Mouse (Mus musculus): ENCODE measurements at regions not wholly inside any gene's neighbourhood (a gene's known extent, or its start where the extent isn't known, plus 50 kb on each side); places are given as distances from the start of the nearest gene placed in this dataset.
A peak's percentile ranks its signal among the peaks of the same experiment; 100 is the strongest.

GRCm38 (mm10) chr10:99441014-99441413 lies 178.0 kb downstream of the Dusp6 start (continued):
- TF ChIP-seq ETS1 (IDR thresholded peaks at IDR 0.05; ENCODE audit: low read depth, low read length) (peak; percentile 81), TBP (IDR thresholded peaks at IDR 0.05; ENCODE audit: low read depth, low read length) (no peak), POLR2AphosphoS2 (IDR thresholded peaks at IDR 0.05; ENCODE audit: low read length) (no peak), SIN3A (IDR thresholded peaks at IDR 0.05; ENCODE audit: low read length) (peak; percentile 28; the same call in 1 of the 2 replicates), HCFC1 (IDR thresholded peaks at IDR 0.05; ENCODE audit: low read depth, low read length) (no peak), GABPA (IDR thresholded peaks at IDR 0.05; ENCODE audit: low read depth, low read length) (no peak), ZMIZ1 (IDR thresholded peaks at IDR 0.05; ENCODE audit: low read depth, low read length) (no peak), USF1 (IDR thresholded peaks at IDR 0.05; ENCODE audit: low read depth, low read length) (no peak), NELFE (IDR thresholded peaks at IDR 0.05; ENCODE audit: low read depth, low read length) (no peak)

GRCm38 (mm10) chr10:99441931-99442330 lies 178.9 kb downstream of the Dusp6 start:
- Histone ChIP-seq H3K9me3 (replicated peaks; ENCODE audit: insufficient read depth, low read length) (no peaks in the 10 kb centered on the region), H3K4me1 (ENCODE audit: control insufficient read depth in 1 of 2, insufficient read depth in 2 of 2, low read length in 2 of 2) (peaks cover 0 to 5% of the 10 kb centered on the region in 2 experiments; a peak in 1 of 4 replicates), H3K36me3 (ENCODE audit: control insufficient read depth in 1 of 2, insufficient read depth in 2 of 2, low read length in 2 of 2) (peaks cover 0 to 3% of the 10 kb centered on the region in 2 experiments; a peak in 1 of 4 replicates), H3K27me3 (ENCODE audit: control insufficient read depth in 1 of 2, insufficient read depth in 2 of 2, low read length in 2 of 2) (no peaks in the 10 kb centered on the region), H3K4me3 (ENCODE audit: control insufficient read depth in 1 of 2, insufficient read depth in 1 of 2, low read depth in 2 of 2, low read length in 2 of 2) (no peak overlapping the region), H3K9ac (ENCODE audit: control insufficient read depth, low read depth, low read length, poor library complexity, severe bottlenecking) (no peak overlapping the region), H3K27ac (ENCODE audit: control insufficient read depth, low read depth, low read length) (no peak overlapping the region), H3K79me2 (ENCODE audit: control insufficient read depth, insufficient read depth, low read length, poor library complexity) (no peaks in the 10 kb centered on the region)
- DNase-seq (ENCODE audit: low read depth, low spot score) = no peak
- TF ChIP-seq NELFE (IDR thresholded peaks at IDR 0.05; ENCODE audit: low read depth, low read length) (no peak), RCOR1 (IDR thresholded peaks at IDR 0.05; ENCODE audit: low read depth, low read length) (no peak), TAL1 (IDR thresholded peaks at IDR 0.05; ENCODE audit: low read length) (no peak), RAD21 (IDR thresholded peaks at IDR 0.05; ENCODE audit: low read depth, low read length) (no peak), GABPA (IDR thresholded peaks at IDR 0.05; ENCODE audit: low read depth, low read length) (no peak), GATA1 (IDR thresholded peaks at IDR 0.05; ENCODE audit: low read depth, low read length) (no peak)

GRCm38 (mm10) chr10:99443453-99444170 lies 180.6 kb downstream of the Dusp6 start:
- H3K36me3 ChIP-seq (ENCODE audit: control insufficient read depth in 1 of 2, insufficient read depth in 2 of 2, low read length in 2 of 2) = peaks cover 0 to 3% of the 10 kb centered on the region in 2 experiments; a peak in 1 of 4 replicates
- H3K27ac ChIP-seq (ENCODE audit: control insufficient read depth, low read depth, low read length) = no peak overlapping the region
- DNase-seq (ENCODE audit: low read depth, low spot score) = peak; percentile 36
- H3K27me3 ChIP-seq (ENCODE audit: control insufficient read depth in 1 of 2, insufficient read depth in 2 of 2, low read length in 2 of 2) = no peaks in the 10 kb centered on the region
- TF ChIP-seq HCFC1 (IDR thresholded peaks at IDR 0.05; ENCODE audit: low read depth, low read length) = no peak
- TF ChIP-seq POLR2AphosphoS5 (IDR thresholded peaks at IDR 0.05; ENCODE audit: borderline replicate concordance, low read depth, low read length) = no peak
- TF ChIP-seq TAL1 (IDR thresholded peaks at IDR 0.05; ENCODE audit: low read length) = no peak
- TF ChIP-seq NELFE (IDR thresholded peaks at IDR 0.05; ENCODE audit: low read depth, low read length) = no peak
- TF ChIP-seq POLR2A (IDR thresholded peaks at IDR 0.05; ENCODE audit: control insufficient read depth in 1 of 2, insufficient read depth in 1 of 2, low read depth in 1 of 2, low read length in 2 of 2, poor library complexity in 1 of 2) = no peak
- TF ChIP-seq SIN3A (IDR thresholded peaks at IDR 0.05; ENCODE audit: low read length) = no peak
- H3K9ac ChIP-seq (ENCODE audit: control insufficient read depth, low read depth, low read length, poor library complexity, severe bottlenecking) = no peak overlapping the region
- no peaks in the 10 kb centered on the region for H3K9me3 ChIP-seq (replicated peaks; ENCODE audit: insufficient read depth, low read length)
- H3K79me2 ChIP-seq (ENCODE audit: control insufficient read depth, insufficient read depth, low read length, poor library complexity) = no peaks in the 10 kb centered on the region
- no peak overlapping the region for H3K4me3 ChIP-seq (ENCODE audit: control insufficient read depth in 1 of 2, insufficient read depth in 1 of 2, low read depth in 2 of 2, low read length in 2 of 2)
- peaks cover 0 to 5% of the 10 kb centered on the region in 2 experiments; a peak in 1 of 4 replicates for H3K4me1 ChIP-seq (ENCODE audit: control insufficient read depth in 1 of 2, insufficient read depth in 2 of 2, low read length in 2 of 2)

Measured in MEL (cell line).